Mouse (Mus musculus) embryonic facial prominence, embryonic 10.5 days (tissue): ENCODE data around the gene Pde4dip. TPM values are rescaled to one million over a fixed set of nuclear protein-coding genes. Genes with fewer than 3 reads are reported as not detected.

Experiments
- DNase-seq: peaks from one replicate; pipeline ENCODE4 v3.0.0-alpha.2; 2017; ENCODE audit warnings: low spot score
- H3K27ac ChIP-seq: fragments of 300-500 bp; sonication (generic); replicated peaks from 2 replicates; pipeline ENCODE4 v1.5.1; 2016; ENCODE audit warnings: mild to moderate bottlenecking
- H3K27me3 ChIP-seq: fragments of 300-500 bp; sonication (generic); replicated peaks from 2 replicates; pipeline ENCODE4 v1.6.1; 2016; ENCODE audit warnings: low read depth, mild to moderate bottlenecking; ENCODE audit not compliant: poor library complexity, severe bottlenecking
- H3K36me3 ChIP-seq: fragments of 300-500 bp; sonication (generic); replicated peaks from 2 replicates; pipeline ENCODE4 v1.6.1; 2016; ENCODE audit warnings: mild to moderate bottlenecking, moderate library complexity
- H3K4me1 ChIP-seq: fragments of 300-500 bp; sonication (generic); 2 replicates; pipeline ENCODE4 v1.6.1; 2016
- H3K4me3 ChIP-seq: fragments of 300-500 bp; sonication (generic); 2 replicates; pipeline ENCODE4 v1.5.1; 2016; ENCODE audit warnings: mild to moderate bottlenecking, moderate library complexity
- H3K9me3 ChIP-seq: fragments of 300-500 bp; sonication (generic); 2 replicates; pipeline ENCODE4 v1.6.1; 2016; ENCODE audit warnings: mild to moderate bottlenecking
- WGBS: fragments of 180-500 bp; shearing (Covaris S2); methylation state at CpG from one replicate; pipeline ENCODE4 v1.1.7; 2016; 5-methylcytosine and 5-hydroxymethylcytosine counted together
- polyA plus RNA-seq: library from polyadenylated mRNA; unstranded; fragments of >200 nt; fragmentation: Nextera tagmentation; extraction: Ambion mirVana; gene quantifications from 2 replicates; pipeline ENCODE4 v1.2.1, GENCODE M21; 2016

The Pde4dip gene
- polyA plus RNA-seq, 1 experiment from 2014 or later = 28.2 TPM

- 79% methylated on average over 9 of the region's 9 CpGs for WGBS
- no peaks in the 10 kb centered on the region for H3K27me3 ChIP-seq
Observed at GRCm38 (mm10) chr3:97854575-97855384, 33.7 kb downstream of the Pde4dip start.

GRCm38 (mm10) chr3:97851803-97852202 lies 36.7 kb downstream of the Pde4dip start:
- Histone ChIP-seq H3K27me3 (no peaks in the 10 kb centered on the region), H3K27ac (no peak overlapping the region), H3K36me3 (no peaks in the 10 kb centered on the region), H3K4me1 (0 out of 2 replicates have a peak, but pooled peaks cover 3% of the 10 kb centered on the region), H3K9me3 (no peaks in the 10 kb centered on the region), H3K4me3 (no peak overlapping the region)
- 95% methylated on average over 2 of the region's 2 CpGs for WGBS
- no peak for DNase-seq

More at GRCm38 (mm10) chr3:97854575-97855384, 33.7 kb downstream of the Pde4dip start:
- Histone ChIP-seq H3K4me3 (no peak overlapping the region), H3K27ac (no peak overlapping the region), H3K9me3 (no peaks in the 10 kb centered on the region), H3K4me1 (no peaks in the 10 kb centered on the region), H3K36me3 (no peaks in the 10 kb centered on the region)
- no peak for DNase-seq

DNA sequence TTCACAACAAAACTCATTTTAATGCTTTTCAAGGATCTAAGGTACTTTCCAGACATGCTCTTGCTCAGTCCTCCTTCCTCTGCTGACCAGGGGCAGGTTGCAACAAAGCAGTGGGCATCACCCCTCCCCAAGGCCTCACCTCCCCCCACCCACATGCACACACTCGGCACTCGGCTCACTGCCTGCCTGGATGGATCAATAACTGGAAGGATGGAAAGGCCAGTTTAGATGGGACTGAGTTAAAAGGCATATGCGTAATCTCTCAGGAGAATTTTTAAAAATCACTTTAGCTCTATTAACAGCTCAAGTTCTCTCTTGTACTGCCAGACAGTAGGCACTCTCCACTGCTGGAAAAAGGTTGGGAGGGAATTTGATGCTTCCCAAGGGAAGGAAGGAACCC lies 40.9 kb downstream of the Pde4dip start:
- H3K9me3 ChIP-seq = no peaks in the 10 kb centered on the region
- H3K4me1 ChIP-seq = 0 out of 2 replicates have a peak, but pooled peaks cover 3% of the 10 kb centered on the region
- WGBS = 72% methylated on average over 3 of the region's 3 CpGs
- H3K27me3 ChIP-seq = no peaks in the 10 kb centered on the region
- no peak overlapping the region for H3K4me3 ChIP-seq
- no peaks in the 10 kb centered on the region for H3K36me3 ChIP-seq
- DNase-seq = no peak
- no peak overlapping the region for H3K27ac ChIP-seq

- WGBS = 78% methylated on average over 4 of the region's 4 CpGs
- H3K27ac ChIP-seq = no peak overlapping the region
- no peaks in the 10 kb centered on the region for H3K9me3 ChIP-seq
- no peaks in the 10 kb centered on the region for H3K36me3 ChIP-seq
- 0 out of 2 replicates have a peak, but pooled peaks cover 3% of the 10 kb centered on the region for H3K4me1 ChIP-seq
- DNase-seq = no peak
- no peak overlapping the region for H3K4me3 ChIP-seq
- H3K27me3 ChIP-seq = no peaks in the 10 kb centered on the region
Observed at GRCm38 (mm10) chr3:97846448-97846847, 42.1 kb downstream of the Pde4dip start.

GRCm38 (mm10) chr3:97844821-97845201 lies 43.7 kb downstream of the Pde4dip start:
- no peak overlapping the region for H3K4me3 ChIP-seq
- H3K27me3 ChIP-seq = no peaks in the 10 kb centered on the region
- no peak for DNase-seq
- no peaks in the 10 kb centered on the region for H3K9me3 ChIP-seq
- 0 out of 2 replicates have a peak, but pooled peaks cover 3% of the 10 kb centered on the region for H3K4me1 ChIP-seq
- H3K27ac ChIP-seq = no peak overlapping the region
- H3K36me3 ChIP-seq = no peaks in the 10 kb centered on the region
- 78% methylated on average over 2 of the region's 2 CpGs for WGBS

DNA sequence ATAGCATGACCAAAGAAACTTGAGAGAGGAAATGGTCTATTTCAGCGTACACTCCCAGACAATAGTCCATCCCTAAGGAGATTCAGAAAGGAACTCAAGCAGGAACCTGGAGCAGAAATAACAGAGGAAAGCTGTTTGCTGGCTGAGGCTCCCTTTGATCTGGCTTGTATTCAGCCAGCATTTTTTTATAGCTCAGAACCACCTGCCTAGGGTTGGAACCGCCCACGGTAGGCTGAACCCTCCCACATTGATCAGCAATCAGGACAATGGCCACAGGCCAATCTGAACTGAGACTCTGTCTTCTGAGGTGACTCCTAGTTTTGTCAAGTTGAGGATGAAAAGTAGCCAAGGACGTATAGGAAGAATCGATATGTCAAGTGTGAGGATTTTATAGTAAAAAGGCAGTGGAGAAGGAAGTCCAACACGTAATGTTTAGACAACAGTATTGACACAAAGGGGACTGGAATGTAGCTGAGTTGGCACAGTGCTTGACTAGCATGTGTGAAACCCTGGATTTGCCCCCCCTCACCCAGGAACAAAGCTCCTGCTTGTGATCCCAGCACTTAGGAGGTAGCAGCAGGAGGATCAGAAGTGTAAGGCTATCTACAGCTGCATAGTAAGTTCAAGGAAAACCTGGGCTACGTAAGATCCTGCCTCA lies 44.2 kb downstream of the Pde4dip start:
- H3K27ac ChIP-seq = no peak overlapping the region
- no peaks in the 10 kb centered on the region for H3K27me3 ChIP-seq
- 90% methylated on average over 7 of the region's 7 CpGs for WGBS
- H3K9me3 ChIP-seq = no peaks in the 10 kb centered on the region
- H3K4me3 ChIP-seq = no peak overlapping the region
- no peak for DNase-seq
- no peaks in the 10 kb centered on the region for H3K36me3 ChIP-seq
- H3K4me1 ChIP-seq = 0 out of 2 replicates have a peak, but pooled peaks cover 3% of the 10 kb centered on the region

- 0 out of 2 replicates have a peak, but pooled peaks cover 1% of the 10 kb centered on the region for H3K4me1 ChIP-seq
- WGBS = 72% methylated on average over 2 of the region's 2 CpGs
Observed at GRCm38 (mm10) chr3:97842641-97843040, 45.9 kb downstream of the Pde4dip start.

GRCm38 (mm10) chr3:97840439-97840838 lies 48.1 kb downstream of the Pde4dip start:
- no peak for DNase-seq
- no peaks in the 10 kb centered on the region for H3K4me1 ChIP-seq
- no peaks in the 10 kb centered on the region for H3K27me3 ChIP-seq
- H3K9me3 ChIP-seq = no peaks in the 10 kb centered on the region
- no peaks in the 10 kb centered on the region for H3K36me3 ChIP-seq
- no peak overlapping the region for H3K27ac ChIP-seq
- H3K4me3 ChIP-seq = no peak overlapping the region

More at GRCm38 (mm10) chr3:97842641-97843040, 45.9 kb downstream of the Pde4dip start:
- Histone ChIP-seq H3K9me3 (no peaks in the 10 kb centered on the region), H3K36me3 (no peaks in the 10 kb centered on the region), H3K27ac (no peak overlapping the region), H3K4me3 (no peak overlapping the region), H3K27me3 (no peaks in the 10 kb centered on the region)
- DNase-seq = no peak

GRCm38 (mm10) chr3:97835888-97836287 lies 52.6 kb downstream of the Pde4dip start:
- Histone ChIP-seq H3K27me3 (no peaks in the 10 kb centered on the region; the same call in 1 of the 2 replicates), H3K4me1 (peaks cover 4% of the 10 kb centered on the region; the same call in 1 of the 2 replicates), H3K36me3 (no peaks in the 10 kb centered on the region), H3K4me3 (no peak overlapping the region), H3K27ac (no peak overlapping the region), H3K9me3 (no peaks in the 10 kb centered on the region)
- whole genome bisulfite sequencing = 91% methylated on average over 5 of the region's 5 CpGs
- no peak for DNase-seq

GRCm38 (mm10) chr3:97834625-97835024 lies 53.9 kb downstream of the Pde4dip start:
- H3K27ac ChIP-seq = no peak overlapping the region
- H3K9me3 ChIP-seq = no peaks in the 10 kb centered on the region
- H3K4me3 ChIP-seq = no peak overlapping the region
- H3K27me3 ChIP-seq = no peaks in the 10 kb centered on the region; the same call in 1 of the 2 replicates
- H3K36me3 ChIP-seq = no peaks in the 10 kb centered on the region
- H3K4me1 ChIP-seq = peaks cover 9% of the 10 kb centered on the region
- no peak for DNase-seq
- 55% methylated on average over 1 of the region's 1 CpGs for WGBS

DNA sequence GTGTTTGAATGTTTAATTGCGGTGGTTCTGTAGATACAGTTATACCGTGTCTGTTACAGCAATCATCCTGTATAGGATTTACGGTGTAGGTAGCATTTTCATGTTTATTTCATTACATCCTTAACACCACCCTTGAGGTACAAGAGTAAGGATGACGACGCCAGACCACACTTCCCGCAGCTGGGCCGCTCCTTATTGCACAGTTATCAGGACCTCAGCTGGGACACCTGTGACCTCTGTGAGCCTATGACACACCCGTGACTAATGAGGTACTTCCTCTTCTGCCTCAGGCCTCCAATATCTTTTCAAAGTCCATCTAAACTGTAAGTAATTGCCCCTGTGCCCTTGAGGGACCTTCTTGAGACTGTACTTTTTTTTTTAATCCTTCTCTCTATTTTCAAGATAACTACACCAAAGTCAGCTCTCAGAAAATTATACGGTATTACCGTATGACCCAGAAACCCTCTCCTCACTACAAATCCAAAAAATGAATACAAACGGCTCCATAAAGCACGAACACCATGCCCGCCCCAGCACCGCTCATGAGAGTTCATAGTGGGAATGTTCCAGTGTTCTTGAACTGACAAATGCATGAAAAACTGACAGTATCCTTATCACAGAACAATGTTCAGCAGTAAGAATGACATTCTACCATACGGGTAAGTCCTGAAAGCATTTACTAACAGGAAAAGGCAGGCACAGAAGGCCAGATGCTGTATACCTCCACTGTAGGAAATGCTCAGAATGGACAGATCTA lies 56.8 kb downstream of the Pde4dip start:
- Histone ChIP-seq H3K4me1 (peaks cover 9% of the 10 kb centered on the region), H3K9me3 (no peaks in the 10 kb centered on the region), H3K27me3 (no peaks in the 10 kb centered on the region; the same call in 1 of the 2 replicates), H3K27ac (no peak overlapping the region), H3K36me3 (no peaks in the 10 kb centered on the region), H3K4me3 (no peak overlapping the region)
- no peak for DNase-seq
- WGBS = 72% methylated on average over 15 of the region's 15 CpGs

DNA sequence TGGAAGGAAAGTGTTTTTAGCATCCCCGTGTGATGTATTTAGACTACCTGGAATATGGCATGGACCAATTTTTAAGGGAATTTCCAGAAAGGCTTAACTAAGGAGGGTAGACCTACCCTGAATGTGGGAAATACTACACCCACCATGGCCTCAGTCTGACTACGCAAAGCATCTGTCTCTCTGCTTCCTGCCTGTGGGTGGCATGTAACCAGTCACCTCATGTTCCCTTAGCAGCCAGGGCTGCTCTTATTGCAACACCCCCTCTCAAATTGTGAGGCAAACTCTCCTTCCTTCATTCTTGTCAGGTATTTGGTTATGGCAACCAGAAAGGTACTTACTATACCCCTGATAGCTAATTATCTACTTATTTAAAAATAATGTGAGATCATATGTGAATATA lies 57.9 kb downstream of the Pde4dip start:
- no peak overlapping the region for H3K27ac ChIP-seq
- peaks cover 9% of the 10 kb centered on the region for H3K4me1 ChIP-seq
- no peak overlapping the region for H3K4me3 ChIP-seq
- H3K36me3 ChIP-seq = no peaks in the 10 kb centered on the region
- 67% methylated on average over 2 of the region's 2 CpGs for WGBS
- H3K9me3 ChIP-seq = no peaks in the 10 kb centered on the region
- no peaks in the 10 kb centered on the region; the same call in 1 of the 2 replicates for H3K27me3 ChIP-seq
- no peak for DNase-seq
